Mouse (Mus musculus): ENCODE measurements around the gene Pmepa1. TPM values are rescaled to one million over a fixed set of nuclear protein-coding genes. Genes with fewer than 3 reads are reported as not detected.

The Pmepa1 gene
- total and polyA plus RNA-seq, 3 experiments, result not detected

DNA sequence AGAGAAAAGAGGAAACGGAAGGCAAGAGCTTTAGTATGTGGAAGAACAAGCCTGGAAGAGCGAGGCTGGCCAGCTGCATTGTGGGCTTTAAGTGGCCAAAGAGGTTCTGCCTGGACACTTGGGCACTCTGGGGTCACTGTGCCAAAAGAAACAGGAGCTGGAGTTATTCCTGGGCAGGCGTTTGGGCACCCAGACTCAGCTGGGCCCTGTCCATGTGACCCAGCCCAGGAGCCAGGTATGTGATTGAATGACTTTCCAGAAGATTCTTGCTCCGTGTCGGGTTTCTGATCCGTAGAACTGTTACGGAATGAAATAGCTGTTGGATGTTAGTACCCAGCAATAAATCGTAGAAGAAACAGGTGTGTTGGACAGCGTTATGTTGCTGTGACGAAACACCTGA, 32.2 kb upstream of the Pmepa1 start:
- H3K27ac ChIP-seq (ENCODE audit: control insufficient read depth, low read depth, low read length), result no peak overlapping the region
- H3K4me3 ChIP-seq (ENCODE audit: control insufficient read depth in 1 of 2, insufficient read depth in 1 of 2, low read depth in 2 of 2, low read length in 2 of 2), result no peak overlapping the region
- TF ChIP-seq TBP (IDR thresholded peaks at IDR 0.05; ENCODE audit: low read depth, low read length) (no peak), ZKSCAN1 (IDR thresholded peaks at IDR 0.05; ENCODE audit: low read depth, low read length) (no peak), MYC (IDR thresholded peaks at IDR 0.05; ENCODE audit: low read depth, low read length) (no peak), TAL1 (IDR thresholded peaks at IDR 0.05; ENCODE audit: low read length) (no peak), UBTF (IDR thresholded peaks at IDR 0.05; ENCODE audit: borderline replicate concordance, insufficient read depth, low read depth, low read length) (no peak), ZMIZ1 (IDR thresholded peaks at IDR 0.05; ENCODE audit: low read depth, low read length) (no peak), EP300 (IDR thresholded peaks at IDR 0.05; ENCODE audit: low read depth in 1 of 2, low read length in 2 of 2) (no peak), SIN3A (IDR thresholded peaks at IDR 0.05; ENCODE audit: low read length) (no peak), MAZ (IDR thresholded peaks at IDR 0.05; ENCODE audit: low read depth, low read length) (no peak), MEF2A (IDR thresholded peaks at IDR 0.05; ENCODE audit: extremely low read depth, insufficient replicate concordance, low read depth, low read length, poor library complexity, severe bottlenecking) (no peak), ETS1 (IDR thresholded peaks at IDR 0.05; ENCODE audit: low read depth, low read length) (no peak)
- DNase-seq (ENCODE audit: low read depth, low spot score), result no peak
- no peaks in the 10 kb centered on the region for H3K9me3 ChIP-seq (replicated peaks; ENCODE audit: insufficient read depth, low read length)
- no peaks in the 10 kb centered on the region for H3K36me3 ChIP-seq (ENCODE audit: control insufficient read depth in 1 of 2, insufficient read depth in 2 of 2, low read length in 2 of 2)
- no peaks in the 10 kb centered on the region for H3K27me3 ChIP-seq (ENCODE audit: control insufficient read depth in 1 of 2, insufficient read depth in 2 of 2, low read length in 2 of 2)
- no peak overlapping the region for H3K9ac ChIP-seq (ENCODE audit: control insufficient read depth, low read depth, low read length, poor library complexity, severe bottlenecking)
- H3K4me1 ChIP-seq (ENCODE audit: control insufficient read depth in 1 of 2, insufficient read depth in 2 of 2, low read length in 2 of 2), result no peaks in the 10 kb centered on the region
- H3K79me2 ChIP-seq (ENCODE audit: control insufficient read depth, insufficient read depth, low read length, poor library complexity), result no peaks in the 10 kb centered on the region

DNA sequence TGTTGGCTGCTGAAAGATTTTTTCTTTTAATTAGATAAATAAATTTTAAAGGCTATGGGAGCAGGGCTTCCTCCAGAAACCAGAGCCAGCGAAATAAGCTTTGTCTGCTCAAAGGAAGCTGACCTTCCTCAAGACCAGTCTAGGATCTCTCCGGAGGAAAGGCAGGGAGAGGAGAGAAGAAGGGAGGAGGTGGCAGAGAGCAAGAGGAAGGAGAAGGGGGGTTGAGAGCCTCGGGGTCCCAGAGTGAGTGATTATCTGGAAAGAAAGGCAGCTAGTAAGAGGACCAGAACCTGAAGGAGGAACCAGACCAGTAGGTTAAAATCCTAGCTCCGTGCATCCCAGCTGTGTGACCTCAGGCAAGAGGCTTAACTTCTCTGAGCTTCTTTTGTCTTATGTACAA, 31.7 kb upstream of the Pmepa1 start:
- TF ChIP-seq BHLHE40 (IDR thresholded peaks at IDR 0.05; ENCODE audit: borderline replicate concordance, low read depth, low read length) (no peak), TAL1 (IDR thresholded peaks at IDR 0.05; ENCODE audit: low read length) (no peak), CHD1 (IDR thresholded peaks at IDR 0.05; ENCODE audit: low read depth, low read length) (no peak), MXI1 (IDR thresholded peaks at IDR 0.05; ENCODE audit: low read depth, low read length) (no peak), POLR2AphosphoS5 (IDR thresholded peaks at IDR 0.05; ENCODE audit: borderline replicate concordance, low read depth, low read length) (no peak), ZC3H11A (IDR thresholded peaks at IDR 0.05; ENCODE audit: low read depth, low read length) (no peak), ZMIZ1 (IDR thresholded peaks at IDR 0.05; ENCODE audit: low read depth, low read length) (no peak), USF2 (IDR thresholded peaks at IDR 0.05; ENCODE audit: borderline replicate concordance in 1 of 2, insufficient read depth in 1 of 2, low read depth in 1 of 2, low read length in 2 of 2) (no peak), MEF2A (IDR thresholded peaks at IDR 0.05; ENCODE audit: extremely low read depth, insufficient replicate concordance, low read depth, low read length, poor library complexity, severe bottlenecking) (no peak), HCFC1 (IDR thresholded peaks at IDR 0.05; ENCODE audit: low read depth, low read length) (no peak), MYC (IDR thresholded peaks at IDR 0.05; ENCODE audit: low read depth, low read length) (no peak), NELFE (IDR thresholded peaks at IDR 0.05; ENCODE audit: low read depth, low read length) (no peak), MAX (IDR thresholded peaks at IDR 0.05; ENCODE audit: low read length) (no peak)
- Histone ChIP-seq H3K36me3 (ENCODE audit: control insufficient read depth in 1 of 2, insufficient read depth in 2 of 2, low read length in 2 of 2) (no peaks in the 10 kb centered on the region), H3K27ac (ENCODE audit: control insufficient read depth, low read depth, low read length) (no peak overlapping the region), H3K4me3 (ENCODE audit: control insufficient read depth in 1 of 2, insufficient read depth in 1 of 2, low read depth in 2 of 2, low read length in 2 of 2) (no peak overlapping the region), H3K9me3 (replicated peaks; ENCODE audit: insufficient read depth, low read length) (no peaks in the 10 kb centered on the region), H3K27me3 (ENCODE audit: control insufficient read depth in 1 of 2, insufficient read depth in 2 of 2, low read length in 2 of 2) (no peaks in the 10 kb centered on the region), H3K9ac (ENCODE audit: control insufficient read depth, low read depth, low read length, poor library complexity, severe bottlenecking) (no peak overlapping the region), H3K4me1 (ENCODE audit: control insufficient read depth in 1 of 2, insufficient read depth in 2 of 2, low read length in 2 of 2) (no peaks in the 10 kb centered on the region), H3K79me2 (ENCODE audit: control insufficient read depth, insufficient read depth, low read length, poor library complexity) (no peaks in the 10 kb centered on the region)
- no peak for DNase-seq (ENCODE audit: low read depth, low spot score)

Data from MEL (cell line).